Mouse (Mus musculus) spleen, embryonic (tissue): ENCODE results near the gene 3110082I17Rik.

Experiments used
- CTCF ChIA-PET: fragments of 350-600 bp; sonication (Branson Sonifier 250); formaldehyde crosslinking; loops from one replicate; lab custom pipeline; 2022; lab: Charles Lee

3110082I17Rik gene

DNA sequence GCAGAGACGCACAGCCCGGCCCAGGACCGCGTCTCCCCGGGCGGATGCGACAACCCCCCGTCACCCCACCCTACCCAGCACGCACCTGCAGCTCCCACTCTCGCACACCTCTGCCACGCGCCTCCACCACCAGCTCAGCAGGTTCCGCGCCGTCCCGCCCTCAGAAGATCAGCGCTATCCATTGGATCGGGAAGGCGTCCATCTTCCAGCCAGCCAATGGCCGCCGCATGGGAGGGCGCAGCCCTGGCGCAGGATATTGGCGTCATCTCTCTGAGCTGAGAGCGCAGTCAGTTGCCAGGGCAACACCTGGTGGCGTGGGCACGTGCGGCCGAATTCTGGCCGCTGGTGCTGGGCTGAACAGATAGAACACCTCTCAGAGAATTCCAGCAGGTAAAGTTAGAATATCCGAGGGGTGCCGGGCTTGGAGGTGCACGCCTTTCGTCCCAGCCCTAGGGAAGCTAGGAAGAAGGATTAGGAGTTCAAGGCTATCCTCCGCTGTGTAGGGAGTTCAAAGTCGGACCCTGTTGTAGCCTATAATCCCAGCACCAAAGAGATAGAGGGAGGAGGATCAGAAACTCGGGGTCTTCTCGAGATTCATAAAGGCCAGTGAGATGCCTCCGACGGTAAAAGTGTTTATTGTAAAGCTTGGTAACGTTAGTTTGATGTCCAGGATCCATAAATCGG lies at the start of gene 3110082I17Rik:
TSS of gene 3110082I17Rik (minus strand) at position 144 of the 684 bp plus-strand sequence.
- CTCF ChIA-PET, result interaction anchor here (0.6 kb wide), 1 partner anchor 10 kb away, joined by 16 read pairs; no protein-coding TSS in a partner anchor

DNA sequence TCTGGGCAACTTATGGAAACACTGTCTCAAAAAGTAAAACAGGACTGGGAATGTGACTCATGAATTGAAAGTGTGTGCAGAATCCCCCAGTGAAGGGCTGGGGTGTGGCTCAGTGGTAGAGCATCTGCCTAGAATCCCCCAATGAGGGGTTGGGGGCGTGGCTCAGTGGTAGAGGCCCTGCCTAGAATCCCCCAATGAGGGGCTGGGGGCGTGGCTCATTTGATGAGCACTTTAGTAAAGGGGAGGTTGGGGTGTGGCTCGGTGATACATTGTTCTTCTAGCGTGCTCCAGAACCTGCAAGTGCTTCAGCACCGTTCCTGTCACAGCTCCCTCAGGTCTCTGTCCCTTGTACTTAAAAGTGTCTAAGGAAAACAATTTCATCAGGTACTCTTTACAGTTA lies 45.9 kb upstream of the 3110082I17Rik start:
- CTCF ChIA-PET, result no interaction called here

DNA sequence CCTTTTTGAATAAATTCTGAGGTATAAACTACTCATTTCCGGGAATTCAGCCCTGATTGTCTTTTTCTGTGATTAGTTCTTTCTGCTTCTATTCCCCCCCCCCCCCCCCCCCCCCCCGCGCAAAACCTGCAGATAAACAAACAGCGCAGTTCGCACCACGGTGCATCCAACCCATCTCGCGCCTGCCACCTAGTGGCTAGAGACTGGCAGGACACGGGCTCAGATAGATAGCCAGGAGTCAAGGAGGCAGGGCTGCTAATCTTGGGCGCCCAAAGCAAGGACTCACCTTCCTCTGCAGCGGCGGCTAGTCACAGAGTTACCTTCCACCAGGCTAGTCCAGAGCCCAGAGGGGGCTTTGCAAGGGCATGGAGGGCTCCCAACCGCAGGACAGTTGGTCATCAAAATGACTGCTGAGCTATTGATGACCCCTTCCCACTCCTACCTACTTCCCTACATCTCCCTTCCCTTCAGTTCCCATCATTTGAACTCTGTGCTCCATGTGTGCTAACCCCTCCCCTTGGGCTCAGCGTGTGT lies 44.8 kb upstream of the 3110082I17Rik start:
- CTCF ChIA-PET, result interaction anchor here (0.6 kb wide), 1 partner anchor 107 kb away, joined by 5 read pairs; no protein-coding TSS in a partner anchor

DNA sequence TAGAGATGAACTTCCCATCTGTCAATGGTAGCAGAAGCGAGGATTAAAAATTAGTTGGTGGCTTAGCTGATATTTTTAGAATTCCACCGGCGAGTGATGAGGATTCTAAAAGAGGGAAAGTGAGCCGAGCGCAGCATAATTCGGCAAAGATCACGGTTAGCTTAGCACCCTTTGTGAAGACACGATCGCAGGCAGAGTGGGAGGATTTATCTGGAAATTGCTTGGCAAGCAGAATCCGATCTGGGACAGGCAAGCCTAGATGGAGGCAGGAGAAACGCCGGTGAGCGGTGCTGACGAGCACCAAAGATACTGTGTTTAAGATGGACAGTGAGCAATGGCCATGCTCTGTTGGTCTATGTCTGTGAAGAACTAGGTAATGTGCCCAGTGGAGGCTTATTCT lies 42.0 kb upstream of the 3110082I17Rik start:
- CTCF ChIA-PET, result no interaction called here

DNA sequence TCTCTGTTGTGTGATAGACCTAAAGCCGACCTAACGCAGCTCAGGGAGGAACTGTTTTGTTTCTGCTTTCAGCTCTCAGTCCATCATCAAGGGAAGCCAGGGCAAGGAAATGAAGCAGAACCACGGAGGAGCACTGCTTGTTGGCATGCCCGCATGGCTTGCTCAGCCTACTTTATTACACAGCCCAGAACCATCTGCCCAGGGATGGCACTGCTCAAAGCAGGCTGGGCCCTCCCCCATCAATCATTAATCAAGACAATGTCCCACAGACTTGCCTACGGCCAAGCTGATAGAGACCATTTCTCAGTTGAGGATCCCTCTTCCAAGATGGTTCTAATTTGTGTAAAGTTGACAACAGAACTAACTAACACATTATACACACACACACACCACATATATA lies 38.5 kb upstream of the 3110082I17Rik start:
- CTCF ChIA-PET, result no interaction called here

DNA sequence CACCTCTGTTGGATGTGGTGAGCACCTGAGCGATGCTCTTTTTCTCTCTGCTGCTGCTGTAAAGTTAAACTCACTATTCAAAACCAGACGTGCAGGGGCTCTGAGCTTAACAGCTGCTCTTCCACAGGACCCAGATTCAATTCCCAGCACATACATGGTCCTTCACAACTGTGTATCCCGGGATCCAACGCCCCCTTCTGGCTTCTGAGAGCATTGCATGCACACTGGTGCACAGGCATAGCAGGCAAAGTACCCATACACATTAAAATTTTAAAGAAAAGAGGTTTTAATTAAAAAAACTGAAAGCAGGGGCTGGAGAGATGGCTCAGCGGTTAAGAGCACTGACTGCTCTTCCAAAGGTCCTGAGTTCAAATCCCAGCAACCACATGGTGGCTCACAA lies 36.6 kb upstream of the 3110082I17Rik start:
- CTCF ChIA-PET, result interaction anchor here (0.7 kb wide), 1 partner anchor 156 kb away, joined by 6 read pairs; no protein-coding TSS in a partner anchor

DNA sequence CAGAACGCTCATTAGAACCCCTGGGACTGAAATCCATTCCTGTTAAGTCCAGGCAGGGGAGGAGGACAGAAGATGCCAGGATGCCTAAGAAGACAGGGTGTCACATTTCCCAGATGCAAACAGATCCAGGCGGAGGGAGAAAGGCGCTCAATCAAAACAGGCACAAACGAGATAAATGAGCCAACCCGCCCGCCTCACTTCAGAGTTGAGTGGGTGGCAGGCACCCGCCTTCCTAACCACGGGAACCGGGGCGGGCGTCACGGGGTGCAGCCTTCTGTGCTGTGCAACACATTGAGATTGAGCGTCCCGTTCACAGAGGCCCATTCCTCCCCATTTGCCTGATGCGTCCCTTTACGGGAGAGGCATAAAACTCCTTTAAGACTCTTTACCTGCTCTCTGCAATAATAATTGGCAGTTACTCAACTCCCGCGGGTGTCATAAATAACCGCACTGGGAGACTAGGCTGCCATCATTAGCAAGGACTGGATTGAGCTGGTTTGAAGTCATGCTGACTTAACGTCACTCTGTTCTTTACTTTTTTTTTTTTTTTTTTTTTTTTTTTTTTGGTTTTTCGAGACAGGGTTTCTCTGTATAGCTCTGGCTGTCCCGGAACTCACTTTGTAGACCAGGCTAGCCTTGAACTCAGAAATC lies 34.8 kb upstream of the 3110082I17Rik start:
- CTCF ChIA-PET, result no interaction called here

DNA sequence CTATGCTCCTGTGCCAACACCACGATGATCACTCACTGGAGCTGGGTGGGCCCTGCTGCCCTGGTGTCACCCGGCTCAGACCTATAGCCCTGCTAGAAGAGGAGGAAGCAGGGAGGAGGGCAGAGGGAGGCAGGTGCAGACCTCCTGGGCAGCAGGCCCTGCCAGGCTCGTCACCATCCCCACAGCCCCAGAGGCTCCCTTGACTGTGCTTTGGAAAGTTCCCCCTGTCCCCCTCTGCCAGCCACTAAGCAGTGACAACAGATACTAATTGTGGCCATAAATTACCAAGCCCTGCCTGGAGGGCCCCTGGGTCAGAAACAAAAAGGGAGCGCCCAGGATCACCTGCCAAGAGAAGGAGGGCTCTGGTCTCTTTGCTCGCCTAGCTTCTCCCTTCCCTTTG lies 33.4 kb upstream of the 3110082I17Rik start:
- CTCF ChIA-PET, result no interaction called here

DNA sequence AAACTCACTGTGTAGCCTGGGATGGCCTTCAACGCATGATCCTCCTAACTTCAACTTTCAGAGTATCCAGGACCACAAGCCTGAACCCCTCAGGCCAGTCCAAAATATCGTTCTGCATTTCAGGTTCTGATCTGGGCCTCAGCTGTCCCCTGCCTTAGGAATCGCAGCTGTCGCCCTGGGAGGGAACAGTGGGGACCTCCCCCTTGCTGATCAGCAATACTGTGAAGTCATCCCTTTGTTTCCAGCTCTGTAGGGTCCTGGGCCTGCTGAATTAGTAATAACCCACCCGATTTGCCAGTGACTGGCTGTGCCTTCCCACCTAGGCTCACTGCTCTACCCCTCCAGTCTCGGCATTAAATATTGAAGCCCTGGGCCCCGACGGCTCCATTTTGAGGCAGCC lies 31.0 kb upstream of the 3110082I17Rik start:
- CTCF ChIA-PET, result no interaction called here

DNA sequence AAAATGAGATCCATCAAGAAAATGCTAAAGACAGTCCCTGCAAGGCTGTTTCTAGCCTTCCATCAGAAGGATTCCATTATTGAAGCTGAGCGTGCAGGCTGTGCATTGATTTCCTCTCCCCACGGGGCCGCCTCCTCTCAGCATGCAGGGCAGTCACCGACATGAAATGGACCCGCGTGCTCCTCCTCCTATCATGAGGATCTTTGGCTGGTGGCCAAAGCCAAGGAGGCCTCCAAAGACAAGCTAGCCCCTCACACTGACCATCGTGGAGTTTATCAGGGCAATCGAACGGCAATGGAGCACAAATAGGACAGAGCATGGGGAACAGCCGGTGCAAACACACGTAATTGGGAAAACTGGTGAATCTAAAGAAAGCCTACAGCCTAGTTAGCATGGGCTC lies 29.8 kb upstream of the 3110082I17Rik start:
- CTCF ChIA-PET, result interaction anchor here (0.6 kb wide), 1 partner anchor 32 kb away, joined by 3 read pairs; no protein-coding TSS in a partner anchor

DNA sequence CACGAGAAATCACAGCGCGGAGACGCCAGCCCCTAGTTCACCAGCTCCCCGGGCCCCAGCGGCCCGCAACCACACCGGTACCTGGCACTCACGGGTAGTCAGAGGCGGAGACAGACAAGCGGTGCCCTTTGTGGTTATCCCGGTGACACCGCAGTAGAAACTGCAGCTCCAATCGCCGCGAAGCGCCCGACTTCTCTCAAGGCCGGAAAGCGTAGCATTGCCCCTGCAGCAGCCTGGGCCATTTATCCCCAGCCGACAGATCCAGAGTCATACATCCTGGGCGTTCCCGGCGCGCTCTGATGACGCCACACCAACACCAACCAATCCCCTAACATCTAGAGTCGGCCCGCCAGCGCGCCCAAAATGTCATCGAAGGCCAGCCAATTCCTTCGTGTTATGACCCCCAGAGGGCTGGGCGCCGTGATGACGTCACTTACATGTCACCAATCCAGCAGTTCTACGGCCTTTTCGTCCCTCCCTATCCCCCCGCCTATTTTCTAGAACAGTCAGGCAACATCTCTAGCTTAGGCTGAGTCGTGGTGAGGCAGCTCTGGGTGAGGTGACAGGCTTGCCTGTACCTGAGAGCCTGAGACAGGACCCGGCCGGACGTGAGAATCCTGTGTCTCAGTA lies 24.0 kb upstream of the 3110082I17Rik start, which contains the start of gene Zfand2a:
TSS of gene Zfand2a (minus strand) at position 365 of the 630 bp plus-strand sequence.
- CTCF ChIA-PET, result interaction anchor here (0.7 kb wide), 1 partner anchor 79 kb away, joined by 5 read pairs; the partner anchor contains the start of gene C130050O18Rik

DNA sequence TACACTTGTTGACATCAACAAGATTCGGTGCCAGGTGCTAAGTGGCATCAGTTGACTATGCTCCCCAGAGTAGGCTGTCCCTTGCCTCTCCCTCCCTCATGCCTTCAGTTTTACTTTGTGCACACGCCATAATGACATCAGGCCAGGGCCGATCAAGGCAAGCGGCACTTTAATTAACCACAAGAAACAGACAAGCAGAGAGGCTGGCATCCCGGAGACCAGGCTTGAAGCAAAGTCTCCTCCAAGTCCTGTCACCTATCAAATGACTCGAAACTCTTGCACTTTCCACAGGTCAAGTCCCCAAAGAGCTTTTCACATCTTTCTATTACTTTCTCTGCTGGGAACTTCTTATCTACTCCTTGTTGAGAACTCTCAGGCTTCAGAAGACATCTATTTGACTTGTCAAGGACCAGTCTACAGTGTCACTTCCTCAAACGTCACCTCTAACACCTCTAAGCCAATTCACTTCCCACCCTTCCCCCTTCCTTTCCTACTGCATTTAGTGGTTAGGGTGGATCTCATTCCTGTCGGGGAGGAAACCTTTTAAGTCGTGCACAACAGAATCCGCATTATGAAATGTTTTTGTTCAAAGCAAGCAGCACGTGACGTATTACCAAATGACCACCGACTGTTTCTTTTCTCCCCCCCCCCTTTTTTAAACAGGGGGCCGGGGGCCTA lies 23.0 kb upstream of the 3110082I17Rik start:
- CTCF ChIA-PET, result interaction anchor here (0.6 kb wide), 1 partner anchor 29 kb away, joined by 3 read pairs; no protein-coding TSS in a partner anchor

DNA sequence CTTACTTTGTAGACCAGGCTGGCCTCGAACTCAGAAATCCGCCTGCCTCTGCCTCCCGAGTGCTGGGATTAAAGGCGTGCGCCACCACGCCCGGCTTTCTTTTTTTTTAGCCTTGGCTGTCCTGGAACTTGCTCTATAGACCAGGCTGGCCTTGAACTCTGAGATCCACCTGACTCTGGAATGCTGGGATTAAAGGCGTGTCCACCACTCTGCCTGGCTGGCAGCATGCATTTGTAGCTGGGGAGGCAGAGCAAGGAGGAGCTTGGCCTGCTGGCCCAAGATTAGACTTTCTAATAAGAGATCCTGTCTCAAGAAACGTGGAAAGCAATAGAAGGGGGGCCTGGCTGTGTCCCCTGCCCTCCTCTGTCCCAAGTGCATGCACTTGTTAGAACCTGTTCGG lies 20.1 kb upstream of the 3110082I17Rik start:
- CTCF ChIA-PET, result no interaction called here

DNA sequence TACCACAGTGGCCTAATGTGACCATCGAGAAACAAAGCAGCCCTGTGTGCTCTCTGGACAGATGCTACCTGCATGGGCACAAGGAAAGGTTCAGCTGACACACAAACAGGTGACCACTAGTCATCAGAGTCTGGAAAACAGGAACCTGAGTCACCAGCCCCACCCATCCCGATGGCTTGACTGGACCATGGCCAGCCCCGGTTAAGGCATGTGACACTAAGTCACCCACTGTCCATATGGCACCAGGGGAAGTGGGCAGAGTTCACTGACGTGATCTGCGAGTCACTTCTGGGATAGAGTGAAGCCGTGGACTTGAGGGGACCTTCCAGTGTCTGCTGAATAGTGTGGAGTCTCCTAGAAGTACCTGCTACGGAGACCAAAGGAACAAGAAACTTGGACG lies 18.8 kb upstream of the 3110082I17Rik start:
- CTCF ChIA-PET, result no interaction called here

DNA sequence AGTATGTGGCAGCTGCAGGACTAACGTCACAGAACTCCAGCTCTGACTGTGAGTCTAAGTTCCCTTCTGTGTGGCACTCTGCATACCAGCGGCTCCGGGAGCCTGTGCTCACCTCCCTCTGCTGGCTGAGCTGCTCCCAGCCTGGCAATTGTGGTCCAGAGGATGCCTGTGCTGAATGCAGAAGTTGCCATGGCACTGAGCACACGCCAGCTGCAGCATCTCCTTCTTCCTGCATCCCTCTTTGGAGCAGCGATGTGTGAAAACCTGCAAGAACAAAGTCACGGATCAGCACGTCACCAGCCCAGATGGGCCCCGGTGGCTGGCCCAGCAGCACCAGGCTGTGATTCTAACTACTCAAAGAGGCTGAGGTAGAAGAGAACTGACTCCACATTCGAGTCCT lies 14.4 kb upstream of the 3110082I17Rik start:
- CTCF ChIA-PET, result interaction anchor here (0.6 kb wide), 1 partner anchor 188 kb away, joined by 10 read pairs; no protein-coding TSS in a partner anchor

DNA sequence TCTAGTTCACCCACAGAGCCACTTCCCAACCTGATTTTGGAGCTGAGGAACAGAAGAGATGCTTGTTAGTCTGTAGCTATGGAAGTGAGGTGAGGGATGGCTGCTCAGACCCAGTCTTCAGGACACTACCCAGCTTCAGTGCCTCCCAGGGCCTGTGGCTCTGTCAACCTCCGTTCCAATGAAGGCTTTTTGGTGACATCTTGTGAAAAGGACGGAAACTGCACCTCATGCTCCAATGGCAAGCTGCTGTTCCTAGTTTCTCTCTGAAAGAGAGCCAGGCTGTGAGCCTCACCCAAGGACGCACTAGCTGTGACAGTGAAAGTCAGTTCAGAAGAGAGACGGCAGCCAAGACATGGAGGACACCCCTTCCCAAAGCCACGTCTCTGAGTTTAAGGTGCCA lies 7.7 kb upstream of the 3110082I17Rik start:
- CTCF ChIA-PET, result interaction anchor here (0.7 kb wide), 1 partner anchor 64 kb away, joined by 5 read pairs; no protein-coding TSS in a partner anchor

DNA sequence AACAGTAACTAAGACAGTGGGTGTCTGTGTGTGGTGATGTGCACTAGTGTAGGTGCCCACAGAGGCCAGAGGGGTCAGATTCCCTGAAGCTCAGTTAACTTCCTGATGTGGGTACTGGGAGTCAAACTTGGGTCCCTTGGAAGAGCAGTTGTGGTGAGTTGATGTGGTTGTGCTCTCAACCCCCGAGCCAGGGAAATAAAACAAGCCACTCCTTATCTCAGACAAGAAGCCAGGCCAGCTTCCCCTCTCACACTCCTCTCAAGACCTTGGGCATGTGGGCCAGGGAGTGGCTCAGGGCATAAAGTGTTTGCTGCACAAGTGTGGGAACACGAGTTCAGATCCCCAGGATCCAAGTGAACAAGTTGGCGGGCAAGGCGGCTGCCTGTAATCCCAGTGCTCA lies 6.5 kb upstream of the 3110082I17Rik start:
- CTCF ChIA-PET, result no interaction called here

DNA sequence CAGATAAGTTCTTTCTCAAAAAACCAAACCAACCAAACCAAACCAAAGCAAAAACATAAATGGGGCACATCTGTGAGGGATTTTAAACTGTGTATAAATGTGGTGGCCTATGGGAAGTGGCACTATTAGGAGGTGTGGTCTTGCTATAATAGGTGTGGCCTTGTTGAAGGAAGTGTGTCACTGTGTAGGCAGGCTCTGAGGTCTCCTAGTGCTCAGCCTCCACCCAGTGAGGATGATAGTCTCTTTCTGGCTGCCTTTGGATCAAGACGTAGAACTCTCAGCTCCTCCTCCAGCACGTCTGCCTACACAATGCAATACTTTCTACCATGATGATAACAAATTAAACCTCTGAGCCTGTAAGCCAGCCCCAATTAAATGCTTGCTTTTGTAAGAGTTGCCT lies 6.0 kb upstream of the 3110082I17Rik start:
- CTCF ChIA-PET, result no interaction called here

DNA sequence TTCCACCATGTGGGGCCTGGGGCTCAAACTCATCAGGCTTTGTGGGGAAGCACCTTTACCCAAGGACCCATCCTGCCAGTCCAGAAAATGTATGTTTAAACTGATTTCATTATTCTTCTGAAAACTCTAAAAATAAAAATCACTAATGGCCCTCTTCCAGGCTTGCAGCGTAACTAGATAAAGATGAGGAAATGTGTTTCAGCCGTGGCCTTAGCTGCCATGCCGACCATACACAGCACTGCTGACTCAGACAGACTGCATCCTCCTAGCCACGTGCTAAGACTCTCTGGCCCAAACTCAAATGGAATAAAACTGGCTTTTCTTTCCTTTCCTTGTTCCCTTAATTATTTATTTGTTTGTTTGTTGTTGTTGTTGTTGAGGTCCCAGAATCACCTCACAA lies 4.5 kb upstream of the 3110082I17Rik start:
- CTCF ChIA-PET, result no interaction called here

DNA sequence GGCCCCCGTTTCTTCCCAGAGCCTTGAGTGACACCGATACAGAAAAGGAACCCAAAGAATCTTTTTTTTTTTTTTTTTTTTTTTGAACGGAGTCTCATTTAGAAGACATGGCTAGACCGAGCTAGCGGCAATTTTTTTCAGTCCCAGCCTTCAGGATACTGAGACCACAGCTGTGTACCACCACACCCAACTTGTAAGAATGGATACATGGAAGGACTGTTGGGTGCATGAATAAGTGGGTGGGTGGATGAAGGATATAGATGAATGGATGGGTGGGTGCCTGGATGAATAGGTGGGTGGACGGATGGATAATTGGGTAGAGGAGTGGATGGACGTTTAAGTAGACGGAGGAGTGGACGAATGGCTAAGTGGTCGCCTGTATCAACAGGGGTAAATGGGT lies 389 bp downstream of the 3110082I17Rik start:
- CTCF ChIA-PET, result interaction anchor here (0.6 kb wide), 1 partner anchor 1321 kb away, joined by 7 read pairs; no protein-coding TSS in a partner anchor

DNA sequence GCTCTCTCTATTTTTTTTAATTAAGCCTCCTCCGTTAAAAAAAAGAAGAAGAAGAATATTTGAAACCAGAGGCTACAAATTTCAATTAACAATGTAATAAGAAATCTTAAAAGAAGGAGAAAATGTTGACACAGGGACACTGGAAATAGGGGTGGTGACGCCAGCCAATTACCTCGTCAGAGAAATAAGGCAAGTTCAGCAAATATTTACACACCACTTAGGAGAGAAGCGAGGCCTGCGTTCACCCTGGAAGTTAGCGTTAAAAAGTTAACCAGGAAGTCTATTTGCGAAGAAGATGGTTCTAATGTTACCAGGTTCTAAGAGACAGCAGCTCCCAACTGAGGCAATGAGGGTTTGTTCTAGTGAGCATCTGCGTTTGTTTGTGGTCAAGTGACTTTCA lies 3.1 kb downstream of the 3110082I17Rik start:
- CTCF ChIA-PET, result no interaction called here
